Mouse (Mus musculus): ENCODE measurements around the gene Cabp7.

GRCm38 (mm10) chr11:4730096-4730495, 16.5 kb downstream of the Cabp7 start:
- TF ChIP-seq CTCF (IDR thresholded peaks at IDR 0.05; ENCODE audit: borderline replicate concordance, control insufficient read depth, extremely low read depth, insufficient read depth, low read length, poor library complexity) (no peak), POLR2A (IDR thresholded peaks at IDR 0.05; ENCODE audit: control insufficient read depth, extremely low read depth, insufficient read depth, low read length, poor library complexity) (no peak)
